In genomic region chr19:29942358-29942757, GRCm38 (mm10) we compare ENCODE assay signal across 20 mouse cellular contexts. TPM values are rescaled to one million over a fixed set of nuclear protein-coding genes. Genes with fewer than 3 reads are reported as not detected.
DNase-seq lines count a peak whose midpoint lies in the region; ATAC-seq lines count a peak whose summit lies in the region.
"Had no signal": no experiment of that assay in that cellular context is flagged by ENCODE, and none has a peak within 500 bp of the region (broad histone marks: within the 10 kb centered on the region; RNA-seq: fewer than 3 reads in every experiment).

No protein-coding gene starts in this region.

- H3K4me3 ChIP-seq in kidney, embryonic 16.5 days (ENCODE audit: low read length), result no peak overlapping the region
- no peak overlapping the region for H3K4me3 ChIP-seq in intestine, embryonic 16.5 days (ENCODE audit: low read length)
- H3K4me3 ChIP-seq in neural tube, embryonic 15.5 days (replicated peaks), result no peak overlapping the region
- H3K4me3 ChIP-seq: forebrain, embryonic 12.5 days; limb, embryonic 10.5 days; liver, embryonic 13.5 days; midbrain, embryonic 10.5 days had no signal

- H3K4me2 ChIP-seq in kidney, embryonic 16.5 days (replicated peaks; ENCODE audit: low read depth, low read length), result no peak overlapping the region
- H3K4me2 ChIP-seq in intestine, embryonic 16.5 days (ENCODE audit: low read depth, low read length), result no peak overlapping the region
- H3K4me2 ChIP-seq in neural tube, embryonic 15.5 days, result no peak overlapping the region
- H3K4me2 ChIP-seq: forebrain, embryonic 12.5 days; heart, embryonic 11.5 days; hindbrain, embryonic 14.5 days; liver, embryonic 13.5 days had no signal

- no peak for ATAC-seq in kidney, embryonic 16.5 days (ENCODE audit: low FRiP score, low TSS enrichment)
- peak; percentile 80 for ATAC-seq in intestine, embryonic 16.5 days
- no peak for ATAC-seq in neural tube, embryonic 15.5 days (ENCODE audit: low FRiP score)
- no peak for ATAC-seq in frontal cortex, adult (ENCODE audit: low TSS enrichment)

- peaks cover 20% of the 10 kb centered on the region for H3K4me1 ChIP-seq in kidney, embryonic 16.5 days (ENCODE audit: insufficient read depth, low read length)
- peaks cover 11% of the 10 kb centered on the region for H3K4me1 ChIP-seq in intestine, embryonic 16.5 days (ENCODE audit: control insufficient read depth, insufficient read depth, low read length)
- H3K4me1 ChIP-seq in neural tube, embryonic 15.5 days, result no peaks in the 10 kb centered on the region; the same call in 1 of the 2 replicates
- H3K4me1 ChIP-seq: limb, embryonic 10.5 days had no signal

- no peaks in the 10 kb centered on the region for H3K27me3 ChIP-seq in kidney, embryonic 16.5 days (ENCODE audit: insufficient read depth, low read length)
- H3K27me3 ChIP-seq in intestine, embryonic 16.5 days (replicated peaks; ENCODE audit: control insufficient read depth, insufficient read depth, low read length), result no peaks in the 10 kb centered on the region
- no peaks in the 10 kb centered on the region for H3K27me3 ChIP-seq in neural tube, embryonic 15.5 days (replicated peaks)
- H3K27me3 ChIP-seq: forebrain, embryonic 12.5 days; liver, embryonic 13.5 days had no signal

- H3K9ac ChIP-seq in kidney, embryonic 16.5 days (replicated peaks; ENCODE audit: low read length), result no peak overlapping the region
- no peak overlapping the region for H3K9ac ChIP-seq in intestine, embryonic 16.5 days (ENCODE audit: low read depth, low read length)
- no peak overlapping the region for H3K9ac ChIP-seq in neural tube, embryonic 15.5 days (replicated peaks)
- H3K9ac ChIP-seq: forebrain, embryonic 12.5 days; hindbrain, embryonic 14.5 days; liver, embryonic 13.5 days had no signal

- DNase-seq in kidney, adult 8-10 months, result peak; percentile 44 to 65
- DNase-seq in NIH3T3 (ENCODE audit: low read depth), result peak; percentile 13
- peak; percentile 64 for DNase-seq in lung, postnatal 36 days
- no peak for DNase-seq in layer of hippocampus, postnatal 14 days (ENCODE audit: low spot score in 2 of 2)
- DNase-seq: B cell, adult 2 months; cerebellum, adult 9-10 months; heart, postnatal 14 days; liver, embryonic 13.5 days; right cerebral cortex, postnatal 4 days; thymus, postnatal 36 days had no signal

- no peaks in the 10 kb centered on the region for H3K9me3 ChIP-seq in kidney, embryonic 16.5 days (ENCODE audit: low read length)
- H3K9me3 ChIP-seq in intestine, embryonic 16.5 days (ENCODE audit: control insufficient read depth, low read length), result no peaks in the 10 kb centered on the region
- H3K9me3 ChIP-seq in neural tube, embryonic 15.5 days (replicated peaks), result no peaks in the 10 kb centered on the region
- H3K9me3 ChIP-seq: forebrain, embryonic 12.5 days; limb, embryonic 10.5 days; liver, embryonic 13.5 days; midbrain, embryonic 10.5 days had no signal

- H3K27ac ChIP-seq in kidney, embryonic 16.5 days (ENCODE audit: low read length), result no peak overlapping the region
- H3K27ac ChIP-seq in intestine, embryonic 16.5 days (ENCODE audit: low read length), result no peak overlapping the region
- no peak overlapping the region for H3K27ac ChIP-seq in neural tube, embryonic 15.5 days (replicated peaks)
- H3K27ac ChIP-seq: forebrain, embryonic 12.5 days; hindbrain, embryonic 14.5 days; limb, embryonic 10.5 days; liver, embryonic 13.5 days; macrophage; midbrain, embryonic 10.5 days had no signal

- WGBS in kidney, embryonic 16.5 days, result 81% methylated on average over 6 of the region's 6 CpGs
- WGBS in intestine, embryonic 16.5 days, result 61% methylated on average over 6 of the region's 6 CpGs
- WGBS in neural tube, embryonic 15.5 days, result 83% methylated on average over 6 of the region's 6 CpGs

- H3K36me3 ChIP-seq in kidney, embryonic 16.5 days (ENCODE audit: insufficient read depth, low read length), result no peaks in the 10 kb centered on the region
- no peaks in the 10 kb centered on the region for H3K36me3 ChIP-seq in intestine, embryonic 16.5 days (ENCODE audit: control insufficient read depth, insufficient read depth, low read length)
- H3K36me3 ChIP-seq in neural tube, embryonic 15.5 days, result no peaks in the 10 kb centered on the region
- H3K36me3 ChIP-seq: forebrain, embryonic 12.5 days; limb, embryonic 10.5 days; liver, embryonic 13.5 days; midbrain, embryonic 10.5 days had no signal

RNA-seq across cellular contexts. Expression of gene Il33, which starts 17.4 kb away (rescaled TPM):
- 48.1 and 48.3 TPM in 2 replicates for polyA plus RNA-seq in kidney, embryonic 16.5 days (2015; fragmentation: Nextera tagmentation; extraction: Ambion mirVana)
- 15.9 and 17.4 TPM in 2 replicates for polyA plus RNA-seq in intestine, embryonic 16.5 days (2015; fragmentation: Nextera tagmentation; extraction: Ambion mirVana)
- total RNA-seq in layer of hippocampus, postnatal 14 days (2021), result 10 to 100 TPM; 10.9 to 11.2 TPM
- polyA plus RNA-seq in neural tube, embryonic 15.5 days (2015; fragmentation: Nextera tagmentation; extraction: Ambion mirVana), result 5.0 and 6.0 TPM in 2 replicates
- polyA plus RNA-seq: macrophage had no signal

Comparison
In these comparisons a context has a peak if more than half of its experiments do, and no peak if none do; other contexts are left out.
1. DNase-seq: peak in kidney, adult 8-10 months (2 of 2), NIH3T3 (single experiment) and lung, postnatal 36 days (single experiment); none in layer of hippocampus, postnatal 14 days (0 of 2).